25 mouse cellular contexts compared by ENCODE assay signal in genomic region chr5:113884750-113885149, GRCm38 (mm10). TPM values are rescaled to one million over a fixed set of nuclear protein-coding genes. Genes with fewer than 3 reads are reported as not detected.
DNase-seq lines count a peak whose midpoint lies in the region; ATAC-seq and TF ChIP-seq lines count a peak whose summit lies in the region.
"Had no signal": no experiment of that assay in that cellular context is flagged by ENCODE, and none has a peak within 500 bp of the region (broad histone marks: within the 10 kb centered on the region; RNA-seq: fewer than 3 reads in every experiment).

No protein-coding gene starts in this region.

- no peak for DNase-seq in heart, embryonic 10.5 days (ENCODE audit: low spot score)
- DNase-seq in liver, embryonic 13.5 days = no peak
- DNase-seq in liver, embryonic 11.5 days (ENCODE audit: low spot score) = no peak
- no peak for DNase-seq in liver, embryonic 14.5 days (ENCODE audit: low read depth in 3 of 3, low spot score in 3 of 3)
- DNase-seq in lung, adult 2 months = no peak
- DNase-seq: adrenal gland, postnatal 25 days; B cell, adult 2 months; cerebellum, adult 11-12 months; cerebellum, adult 9-11 months; gastrocnemius, postnatal 10 days; kidney, adult 2 months; kidney, postnatal 36 days; layer of hippocampus, postnatal 36 days; lung, postnatal 36 days; thymus, adult 2 months; thymus, postnatal 36 days had no signal

- peak overlapping the region; percentile 17; the same call in 1 of the 2 replicates for H3K9ac ChIP-seq in heart, embryonic 13.5 days
- no peak overlapping the region for H3K9ac ChIP-seq in liver, embryonic 13.5 days
- H3K9ac ChIP-seq in liver, embryonic 11.5 days (ENCODE audit: low read depth, low read length) = no peak overlapping the region
- H3K9ac ChIP-seq in liver, embryonic 14.5 days (replicated peaks) = no peak overlapping the region
- H3K9ac ChIP-seq in liver, embryonic 15.5 days = no peak overlapping the region
- H3K9ac ChIP-seq: embryonic facial prominence, embryonic 13.5 days; heart, embryonic 15.5 days; intestine, embryonic 15.5 days; limb, embryonic 15.5 days; midbrain, embryonic 15.5 days had no signal

- TF ChIP-seq CTCF in liver, embryonic 14.5 days (IDR thresholded peaks at IDR 0.05; ENCODE audit: low read depth) = no peak
- TF ChIP-seq CTCF in lung, adult 2 months (IDR thresholded peaks at IDR 0.05; ENCODE audit: insufficient read depth, low read length) = no peak

- TF ChIP-seq POLR2A in lung, adult 2 months (IDR thresholded peaks at IDR 0.05; ENCODE audit: borderline replicate concordance, extremely low read depth, low read depth, low read length) = no peak

- H3K9me3 ChIP-seq in heart, embryonic 13.5 days = no peaks in the 10 kb centered on the region
- no peaks in the 10 kb centered on the region for H3K9me3 ChIP-seq in heart, embryonic 10.5 days
- H3K9me3 ChIP-seq in liver, embryonic 13.5 days (replicated peaks) = no peaks in the 10 kb centered on the region
- no peaks in the 10 kb centered on the region for H3K9me3 ChIP-seq in liver, embryonic 11.5 days (ENCODE audit: control insufficient read depth, low read length)
- H3K9me3 ChIP-seq in liver, embryonic 14.5 days (ENCODE audit: control insufficient read depth, low read length) = no peaks in the 10 kb centered on the region
- H3K9me3 ChIP-seq in liver, embryonic 15.5 days (replicated peaks) = no peaks in the 10 kb centered on the region
- H3K9me3 ChIP-seq: embryonic facial prominence, embryonic 13.5 days; heart, embryonic 15.5 days; intestine, embryonic 15.5 days; limb, embryonic 10.5 days; limb, embryonic 15.5 days; midbrain, embryonic 15.5 days had no signal

- WGBS in heart, embryonic 13.5 days = 80% methylated on average over 7 of the region's 7 CpGs
- WGBS in heart, embryonic 10.5 days = 70% methylated on average over 7 of the region's 7 CpGs
- 71% methylated on average over 7 of the region's 7 CpGs for WGBS in liver, embryonic 13.5 days (ENCODE audit: insufficient replicate concordance)
- 68% methylated on average over 7 of the region's 7 CpGs for WGBS in liver, embryonic 11.5 days
- 75% methylated on average over 7 of the region's 7 CpGs for WGBS in liver, embryonic 14.5 days (ENCODE audit: insufficient replicate concordance)
- 67% methylated on average over 7 of the region's 7 CpGs for WGBS in liver, embryonic 15.5 days (ENCODE audit: insufficient replicate concordance)
- 68% methylated on average over 7 of the region's 7 CpGs for WGBS in lung, adult 2 months

- no peak overlapping the region for H3K4me2 ChIP-seq in heart, embryonic 13.5 days
- peak overlapping the region; percentile 8; the same call in 1 of the 2 replicates for H3K4me2 ChIP-seq in liver, embryonic 13.5 days
- H3K4me2 ChIP-seq in liver, embryonic 11.5 days = no peak overlapping the region
- H3K4me2 ChIP-seq in liver, embryonic 14.5 days (ENCODE audit: low read depth) = peak overlapping the region; percentile 18; the same call in 1 of the 2 replicates
- 0 out of 2 replicates have a peak overlapping the region, but pooled peaks have one; percentile 11 for H3K4me2 ChIP-seq in liver, embryonic 15.5 days
- H3K4me2 ChIP-seq: embryonic facial prominence, embryonic 13.5 days; heart, embryonic 15.5 days; intestine, embryonic 15.5 days; limb, embryonic 15.5 days; midbrain, embryonic 15.5 days had no signal

- no peak overlapping the region for H3K27ac ChIP-seq in heart, embryonic 13.5 days (replicated peaks)
- H3K27ac ChIP-seq in heart, embryonic 10.5 days = no peak overlapping the region
- peak overlapping the region; percentile 27; the same call in 1 of the 2 replicates for H3K27ac ChIP-seq in liver, embryonic 13.5 days
- no peak overlapping the region for H3K27ac ChIP-seq in liver, embryonic 11.5 days (ENCODE audit: low read depth, low read length)
- H3K27ac ChIP-seq in liver, embryonic 14.5 days = no peak overlapping the region
- H3K27ac ChIP-seq in liver, embryonic 15.5 days (replicated peaks) = no peak overlapping the region
- H3K27ac ChIP-seq: embryonic facial prominence, embryonic 13.5 days; heart, embryonic 15.5 days; hindbrain, postnatal 0 days; intestine, embryonic 15.5 days; limb, embryonic 10.5 days; limb, embryonic 15.5 days; midbrain, embryonic 15.5 days had no signal

- no peak overlapping the region for H3K4me3 ChIP-seq in heart, embryonic 13.5 days
- H3K4me3 ChIP-seq in heart, embryonic 10.5 days = no peak overlapping the region
- no peak overlapping the region for H3K4me3 ChIP-seq in liver, embryonic 13.5 days (replicated peaks)
- H3K4me3 ChIP-seq in liver, embryonic 11.5 days (ENCODE audit: low read depth, low read length) = no peak overlapping the region
- H3K4me3 ChIP-seq in liver, embryonic 14.5 days (ENCODE audit: insufficient read depth in 1 of 2, low read depth in 2 of 2, low read length in 2 of 2) = no peak overlapping the region
- H3K4me3 ChIP-seq in liver, embryonic 15.5 days (replicated peaks) = no peak overlapping the region
- H3K4me3 ChIP-seq in lung, adult 2 months (replicated peaks; ENCODE audit: extremely low read depth, low read depth, low read length) = no peak overlapping the region
- H3K4me3 ChIP-seq: embryonic facial prominence, embryonic 13.5 days; heart, embryonic 15.5 days; intestine, embryonic 15.5 days; limb, embryonic 10.5 days; limb, embryonic 15.5 days; midbrain, embryonic 15.5 days had no signal

- peaks cover 84% of the 10 kb centered on the region for H3K4me1 ChIP-seq in heart, embryonic 13.5 days
- peaks cover 86% of the 10 kb centered on the region for H3K4me1 ChIP-seq in heart, embryonic 10.5 days
- peaks cover 70% of the 10 kb centered on the region for H3K4me1 ChIP-seq in liver, embryonic 13.5 days (replicated peaks)
- peaks cover 43% of the 10 kb centered on the region for H3K4me1 ChIP-seq in liver, embryonic 11.5 days (replicated peaks; ENCODE audit: control insufficient read depth, insufficient read depth, low read length)
- peaks cover 0 to 16% of the 10 kb centered on the region in 2 experiments; a peak in 3 of 4 replicates for H3K4me1 ChIP-seq in liver, embryonic 14.5 days (replicated peaks; ENCODE audit: control insufficient read depth in 2 of 2, insufficient read depth in 2 of 2, low read length in 1 of 2)
- peaks cover 41% of the 10 kb centered on the region for H3K4me1 ChIP-seq in liver, embryonic 15.5 days (replicated peaks)
- H3K4me1 ChIP-seq in lung, adult 2 months (ENCODE audit: control insufficient read depth, insufficient read depth, low read length) = peaks cover 24% of the 10 kb centered on the region

- no peaks in the 10 kb centered on the region for H3K27me3 ChIP-seq in heart, embryonic 13.5 days (replicated peaks)
- H3K27me3 ChIP-seq in heart, embryonic 10.5 days (ENCODE audit: insufficient read depth, poor library complexity, severe bottlenecking) = no peaks in the 10 kb centered on the region
- no peaks in the 10 kb centered on the region for H3K27me3 ChIP-seq in liver, embryonic 13.5 days
- H3K27me3 ChIP-seq in liver, embryonic 11.5 days (replicated peaks; ENCODE audit: control insufficient read depth, insufficient read depth, low read length) = no peaks in the 10 kb centered on the region
- H3K27me3 ChIP-seq in liver, embryonic 14.5 days (ENCODE audit: control insufficient read depth, insufficient read depth, low read length) = no peaks in the 10 kb centered on the region
- H3K27me3 ChIP-seq in liver, embryonic 15.5 days = no peaks in the 10 kb centered on the region
- H3K27me3 ChIP-seq: embryonic facial prominence, embryonic 13.5 days; heart, embryonic 15.5 days; intestine, embryonic 15.5 days; limb, embryonic 15.5 days; midbrain, embryonic 15.5 days had no signal

- no peak for ATAC-seq in heart, embryonic 13.5 days (ENCODE audit: extremely low read depth, insufficient number of reproducible peaks, low FRiP score, low TSS enrichment)
- peak; percentile 11; the same call in 1 of the 2 replicates for ATAC-seq in liver, embryonic 13.5 days (ENCODE audit: low read depth)
- ATAC-seq in liver, embryonic 11.5 days (replicated peaks; ENCODE audit: low FRiP score) = no peak
- no peak for ATAC-seq in liver, embryonic 14.5 days (ENCODE audit: insufficient read depth)
- ATAC-seq in liver, embryonic 15.5 days (ENCODE audit: insufficient read depth) = peak; percentile 35; the same call in 1 of the 2 replicates
- ATAC-seq: hindbrain, postnatal 0 days; intestine, embryonic 15.5 days; midbrain, embryonic 15.5 days had no signal

- TF ChIP-seq EP300 in liver, embryonic 14.5 days (IDR thresholded peaks at IDR 0.05; ENCODE audit: low read depth) = no peak

- peaks cover 27% of the 10 kb centered on the region for H3K36me3 ChIP-seq in heart, embryonic 13.5 days
- peaks cover 24% of the 10 kb centered on the region for H3K36me3 ChIP-seq in heart, embryonic 10.5 days
- peaks cover 23% of the 10 kb centered on the region for H3K36me3 ChIP-seq in liver, embryonic 13.5 days
- H3K36me3 ChIP-seq in liver, embryonic 11.5 days (ENCODE audit: control insufficient read depth, insufficient read depth, low read length) = 0 out of 2 replicates have a peak, but pooled peaks cover 3% of the 10 kb centered on the region
- no peaks in the 10 kb centered on the region for H3K36me3 ChIP-seq in liver, embryonic 14.5 days (replicated peaks; ENCODE audit: control insufficient read depth, insufficient read depth, low read depth)
- peaks cover 18% of the 10 kb centered on the region; the same call in 1 of the 2 replicates for H3K36me3 ChIP-seq in liver, embryonic 15.5 days (replicated peaks)

RNA-seq across cellular contexts. Expression of gene Coro1c, which starts 23.8 kb away (rescaled TPM):
- polyA plus RNA-seq in heart, embryonic 13.5 days (2015; fragmentation: Nextera tagmentation; extraction: Ambion mirVana) = 95.4 and 99.4 TPM in 2 replicates
- 163 and 178 TPM in 2 replicates for polyA plus RNA-seq in heart, embryonic 10.5 days (2016; fragmentation: Nextera tagmentation; extraction: Ambion mirVana)
- polyA plus RNA-seq in liver, embryonic 13.5 days (2015; fragmentation: Nextera tagmentation; extraction: Ambion mirVana) = 48.0 and 60.3 TPM in 2 replicates
- polyA plus RNA-seq in liver, embryonic 11.5 days (2014; fragmentation: Nextera tagmentation; extraction: Ambion mirVana) = 122 and 137 TPM in 2 replicates
- polyA plus RNA-seq in liver, embryonic 14.5 days (2012; rRNA removed) = 26.2 and 32.4 TPM in 2 replicates
- polyA plus RNA-seq in liver, embryonic 14.5 days (2014; fragmentation: Nextera tagmentation; extraction: Ambion mirVana) = 35.6 and 41.2 TPM in 2 replicates
- polyA plus RNA-seq in liver, embryonic 15.5 days (2015; fragmentation: Nextera tagmentation; extraction: Ambion mirVana) = 38.6 and 43.4 TPM in 2 replicates
- 86.7 and 104 TPM in 2 replicates for polyA plus RNA-seq in lung, adult 2 months (2012; rRNA removed)

RNA-seq across cellular contexts. Expression of gene Selplg, which starts 52.3 kb away (rescaled TPM):
- polyA plus RNA-seq in heart, embryonic 13.5 days (2015; fragmentation: Nextera tagmentation; extraction: Ambion mirVana) = 1.2 and 1.3 TPM in 2 replicates
- polyA plus RNA-seq in heart, embryonic 10.5 days (2016; fragmentation: Nextera tagmentation; extraction: Ambion mirVana) = 0.64 and 1.3 TPM in 2 replicates
- 10.1 and 11.6 TPM in 2 replicates for polyA plus RNA-seq in liver, embryonic 13.5 days (2015; fragmentation: Nextera tagmentation; extraction: Ambion mirVana)
- 17.1 and 17.8 TPM in 2 replicates for polyA plus RNA-seq in liver, embryonic 11.5 days (2014; fragmentation: Nextera tagmentation; extraction: Ambion mirVana)
- polyA plus RNA-seq in liver, embryonic 14.5 days (2012; rRNA removed) = 8.8 and 10.9 TPM in 2 replicates
- 11.2 and 12.5 TPM in 2 replicates for polyA plus RNA-seq in liver, embryonic 14.5 days (2014; fragmentation: Nextera tagmentation; extraction: Ambion mirVana)
- polyA plus RNA-seq in liver, embryonic 15.5 days (2015; fragmentation: Nextera tagmentation; extraction: Ambion mirVana) = 13.2 and 15.3 TPM in 2 replicates
- 96.6 and 100 TPM in 2 replicates for polyA plus RNA-seq in lung, adult 2 months (2012; rRNA removed)

Comparison
In these comparisons a context has a peak if more than half of its experiments do, and no peak if none do; other contexts are left out.
1. ATAC-seq: peak in liver, embryonic 13.5 days (single experiment) and liver, embryonic 15.5 days (single experiment); none in heart, embryonic 13.5 days (single experiment), liver, embryonic 11.5 days (single experiment) and liver, embryonic 14.5 days (single experiment).
2. H3K4me2 ChIP-seq: peak in liver, embryonic 13.5 days (single experiment), liver, embryonic 14.5 days (single experiment) and liver, embryonic 15.5 days (single experiment); none in heart, embryonic 13.5 days (single experiment) and liver, embryonic 11.5 days (single experiment).